In the genomic region with DNA sequence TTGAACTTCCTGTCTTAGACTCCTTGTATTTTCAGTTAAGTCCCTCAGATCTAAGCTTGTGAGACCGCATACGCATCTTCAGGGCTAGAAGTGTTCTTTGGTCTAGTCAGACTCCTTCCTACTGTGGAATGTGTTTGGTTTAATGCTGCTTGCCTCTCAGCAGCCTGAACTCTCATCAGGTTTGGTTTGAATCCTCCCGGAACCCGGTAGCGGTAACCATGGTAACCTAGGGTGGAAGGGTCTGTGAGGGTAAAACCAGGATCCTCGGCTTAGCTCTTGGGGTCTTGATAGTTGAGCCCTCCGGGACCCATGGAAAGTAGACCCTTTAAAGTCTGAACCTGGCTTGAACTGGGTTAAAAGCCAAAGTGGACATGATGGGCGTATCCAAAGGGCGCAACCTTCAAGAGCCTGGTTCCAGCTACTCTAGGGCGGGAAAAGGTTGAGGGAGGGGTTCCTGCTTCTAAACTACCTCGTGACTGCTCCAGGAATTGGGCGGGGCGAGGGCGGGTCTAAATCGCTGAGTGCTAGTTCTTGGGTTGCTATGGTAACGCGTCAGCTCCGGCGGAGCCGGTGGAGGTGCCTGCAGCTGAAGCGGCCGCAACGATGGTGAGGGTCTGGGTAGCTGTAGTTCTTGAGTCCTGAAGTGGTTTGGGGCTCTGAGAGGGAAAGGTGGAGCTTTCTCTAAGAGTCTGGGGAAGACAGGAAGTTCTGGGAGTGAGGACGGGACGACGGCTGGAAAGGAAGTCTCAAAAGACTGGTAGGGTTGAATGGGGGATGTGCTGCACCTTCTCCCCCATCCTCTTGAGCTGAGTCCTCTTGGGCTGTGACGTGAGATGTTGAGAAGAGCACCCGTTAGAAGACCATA, we compare ENCODE assay signal across 7 mouse cellular contexts. TPM values are rescaled to one million over a fixed set of nuclear protein-coding genes. Genes with fewer than 3 reads are reported as not detected.
DNase-seq lines count a peak whose midpoint lies in the region; ATAC-seq and TF ChIP-seq lines count a peak whose summit lies in the region.

Gene Cfap45 (plus strand): TSS at position 226 of the 865 bp plus-strand sequence.

- peak; percentile 80 for ATAC-seq in embryonic facial prominence, embryonic 14.5 days (ENCODE audit: low read depth)
- peak; percentile 88 for ATAC-seq in limb, embryonic 13.5 days (ENCODE audit: low FRiP score, low read depth)
- peak; percentile 92 for ATAC-seq in midbrain, embryonic 13.5 days

- H3K36me3 ChIP-seq in embryonic facial prominence, embryonic 14.5 days (ENCODE audit: control insufficient read depth, insufficient read depth, low read length): no peaks in the 10 kb centered on the region
- H3K36me3 ChIP-seq in heart, embryonic 10.5 days: no peaks in the 10 kb centered on the region
- no peaks in the 10 kb centered on the region for H3K36me3 ChIP-seq in limb, embryonic 13.5 days
- no peaks in the 10 kb centered on the region for H3K36me3 ChIP-seq in midbrain, embryonic 13.5 days
- no peaks in the 10 kb centered on the region for H3K36me3 ChIP-seq in spleen, adult 2 months (ENCODE audit: control insufficient read depth, insufficient read depth, low read length)

- 0 out of 2 replicates have a peak within 1 kb of the TSS, but pooled peaks have one; percentile 5 for H3K27ac ChIP-seq in embryonic facial prominence, embryonic 14.5 days (replicated peaks; ENCODE audit: low read depth, low read length)
- H3K27ac ChIP-seq in heart, embryonic 10.5 days: peak within 1 kb of the TSS; percentile 80
- H3K27ac ChIP-seq in limb, embryonic 13.5 days: no peak within 1 kb of the TSS; the same call in 1 of the 2 replicates
- no peak within 1 kb of the TSS for H3K27ac ChIP-seq in midbrain, embryonic 13.5 days
- H3K27ac ChIP-seq in spleen, adult 2 months (ENCODE audit: insufficient read depth, low read length): 0 out of 2 replicates have a peak within 1 kb of the TSS, but pooled peaks have one; percentile 18

- peak within 1 kb of the TSS; percentile 67 for H3K4me2 ChIP-seq in embryonic facial prominence, embryonic 14.5 days (ENCODE audit: low read depth, low read length)
- peak within 1 kb of the TSS; percentile 65 for H3K4me2 ChIP-seq in limb, embryonic 13.5 days (replicated peaks)
- peak within 1 kb of the TSS; percentile 56 for H3K4me2 ChIP-seq in midbrain, embryonic 13.5 days (replicated peaks)

- peaks cover 11% of the 10 kb centered on the region for H3K4me1 ChIP-seq in embryonic facial prominence, embryonic 14.5 days (ENCODE audit: control insufficient read depth, insufficient read depth, low read length)
- peaks cover 21% of the 10 kb centered on the region for H3K4me1 ChIP-seq in heart, embryonic 10.5 days
- peaks cover 26% of the 10 kb centered on the region for H3K4me1 ChIP-seq in limb, embryonic 13.5 days
- H3K4me1 ChIP-seq in midbrain, embryonic 13.5 days (replicated peaks): peaks cover 24% of the 10 kb centered on the region
- peaks cover 14% of the 10 kb centered on the region for H3K4me1 ChIP-seq in spleen, adult 2 months (ENCODE audit: control insufficient read depth, insufficient read depth, insufficient read length)

- peaks cover 12% of the 10 kb centered on the region for H3K9me3 ChIP-seq in embryonic facial prominence, embryonic 14.5 days (ENCODE audit: control insufficient read depth, low read length)
- peaks cover 3% of the 10 kb centered on the region; the same call in 1 of the 2 replicates for H3K9me3 ChIP-seq in heart, embryonic 10.5 days
- H3K9me3 ChIP-seq in limb, embryonic 13.5 days: 0 out of 2 replicates have a peak, but pooled peaks cover 3% of the 10 kb centered on the region
- H3K9me3 ChIP-seq in midbrain, embryonic 13.5 days: 0 out of 2 replicates have a peak, but pooled peaks cover 5% of the 10 kb centered on the region

- H3K27me3 ChIP-seq in embryonic facial prominence, embryonic 14.5 days (replicated peaks; ENCODE audit: control insufficient read depth, insufficient read depth, low read length): no peaks in the 10 kb centered on the region
- H3K27me3 ChIP-seq in heart, embryonic 10.5 days (ENCODE audit: insufficient read depth, poor library complexity, severe bottlenecking): 0 out of 2 replicates have a peak, but pooled peaks cover 5% of the 10 kb centered on the region
- 0 out of 2 replicates have a peak, but pooled peaks cover under 1% of the 10 kb centered on the region for H3K27me3 ChIP-seq in limb, embryonic 13.5 days
- H3K27me3 ChIP-seq in midbrain, embryonic 13.5 days: no peaks in the 10 kb centered on the region; the same call in 1 of the 2 replicates
- no peaks in the 10 kb centered on the region for H3K27me3 ChIP-seq in spleen, adult 2 months (ENCODE audit: control insufficient read depth, insufficient read depth, low read length)

- DNase-seq in adrenal gland, postnatal 10 days: peak; percentile 85
- DNase-seq in embryonic facial prominence, embryonic 14.5 days (ENCODE audit: low spot score): peak; percentile 97
- DNase-seq in heart, embryonic 10.5 days (ENCODE audit: low spot score): peak; percentile 96
- peak; percentile 87 to 90 for DNase-seq in kidney, adult 8-10 months
- peak; percentile 71 to 75 for DNase-seq in spleen, adult 2 months (ENCODE audit: low read depth in 1 of 2, low spot score in 2 of 2)

- WGBS in embryonic facial prominence, embryonic 14.5 days: 3% methylated on average over 28 of the region's 28 CpGs
- WGBS in heart, embryonic 10.5 days: 4% methylated on average over 28 of the region's 28 CpGs
- WGBS in limb, embryonic 13.5 days: 4% methylated on average over 28 of the region's 28 CpGs
- WGBS in midbrain, embryonic 13.5 days: 4% methylated on average over 28 of the region's 28 CpGs
- 3% methylated on average over 28 of the region's 28 CpGs for WGBS in spleen, adult 2 months

- no peak for TF ChIP-seq POLR2A in spleen, adult 2 months (IDR thresholded peaks at IDR 0.05; ENCODE audit: low read depth, low read length)

- TF ChIP-seq CTCF in spleen, adult 2 months (IDR thresholded peaks at IDR 0.05; ENCODE audit: extremely low read depth, insufficient read depth, insufficient read length, insufficient replicate concordance): no peak

- H3K9ac ChIP-seq in embryonic facial prominence, embryonic 14.5 days (ENCODE audit: low read depth, low read length): peak within 1 kb of the TSS; percentile 21
- no peak within 1 kb of the TSS for H3K9ac ChIP-seq in limb, embryonic 13.5 days
- 0 out of 2 replicates have a peak within 1 kb of the TSS, but pooled peaks have one; percentile 20 for H3K9ac ChIP-seq in midbrain, embryonic 13.5 days (replicated peaks)

- H3K4me3 ChIP-seq in embryonic facial prominence, embryonic 14.5 days (ENCODE audit: low read depth, low read length): peak within 1 kb of the TSS; percentile 33
- H3K4me3 ChIP-seq in heart, embryonic 10.5 days: peak within 1 kb of the TSS; percentile 54
- H3K4me3 ChIP-seq in limb, embryonic 13.5 days: peak within 1 kb of the TSS; percentile 37
- peak within 1 kb of the TSS; percentile 32 for H3K4me3 ChIP-seq in midbrain, embryonic 13.5 days (replicated peaks)
- peak within 1 kb of the TSS; percentile 36 for H3K4me3 ChIP-seq in spleen, adult 2 months (ENCODE audit: extremely low read depth, insufficient read depth, insufficient read length)

RNA-seq across cellular contexts. Expression of gene Cfap45, which starts in this region (rescaled TPM):
- total RNA-seq in adrenal gland, postnatal 10 days (2021): 1 to 10 TPM in 1 of 2 experiments, under 1 TPM in 1; 0.96 to 2.6 TPM
- polyA plus RNA-seq in embryonic facial prominence, embryonic 14.5 days (2014; fragmentation: Nextera tagmentation; extraction: Ambion mirVana): 6.5 and 8.9 TPM in 2 replicates
- 1.7 and 2.4 TPM in 2 replicates for polyA plus RNA-seq in heart, embryonic 10.5 days (2016; fragmentation: Nextera tagmentation; extraction: Ambion mirVana)
- polyA plus RNA-seq in limb, embryonic 13.5 days (2015; fragmentation: Nextera tagmentation; extraction: Ambion mirVana): 1.0 and 1.7 TPM in 2 replicates
- polyA plus RNA-seq in midbrain, embryonic 13.5 days (2015; fragmentation: Nextera tagmentation; extraction: Ambion mirVana): 1.9 and 2.0 TPM in 2 replicates
- 0.19 and 0.20 TPM in 2 replicates for polyA plus RNA-seq in spleen, adult 2 months (2012; rRNA removed)

Comparison
In these comparisons a context has a peak if more than half of its experiments do, and no peak if none do; other contexts are left out.
1. Peak in DNase-seq, H3K4me3 ChIP-seq and H3K27ac ChIP-seq in spleen, adult 2 months; RNA of the gene not detected or under 1 TPM.
2. H3K27ac ChIP-seq: peak in embryonic facial prominence, embryonic 14.5 days (single experiment) and heart, embryonic 10.5 days (single experiment); none in limb, embryonic 13.5 days (single experiment) and midbrain, embryonic 13.5 days (single experiment).
3. Peak in every context shown above with its lines, with median percentiles within 50 percentile points of each other: DNase-seq, ATAC-seq, H3K4me2 ChIP-seq and H3K4me3 ChIP-seq.